Mouse (Mus musculus): ENCODE data around the gene Galnt10.
A peak's percentile ranks its signal among the peaks of the same experiment; 100 is the strongest.

Galnt10 gene

DNA sequence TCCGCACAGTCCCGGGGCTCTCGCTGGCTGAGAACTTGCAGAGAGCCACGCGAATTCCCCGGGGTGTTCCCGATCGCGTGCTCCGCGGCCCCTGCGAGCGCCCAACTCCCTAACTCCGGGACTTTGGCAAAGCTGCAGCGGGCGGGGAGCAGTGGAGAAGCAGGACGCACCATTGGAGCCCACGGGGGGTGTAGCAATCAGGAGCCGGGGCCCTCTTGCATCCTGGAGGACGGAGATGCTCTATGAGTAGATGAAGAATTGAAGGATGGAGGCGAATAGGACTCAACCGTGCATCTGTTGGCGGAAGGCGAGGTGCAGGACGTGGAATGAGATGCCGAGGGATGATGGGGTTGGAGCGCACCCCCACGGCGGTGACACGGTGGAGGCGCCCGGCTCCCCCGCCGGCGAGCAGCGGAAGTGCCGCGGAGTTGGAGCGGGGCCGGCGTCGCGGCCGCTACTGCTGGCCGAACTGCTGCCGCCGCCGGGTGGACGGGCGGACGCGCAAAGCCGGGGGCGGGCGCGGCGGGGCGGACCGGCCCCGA, at the start of gene Galnt10:
Galnt10 (plus strand) TSS at position 425 of the 542 bp plus-strand sequence.
- peak; percentile 92 for DNase-seq

- DNase-seq = no peak
Observed at GRCm38 (mm10) chr11:57595899-57596298, 49.3 kb upstream of the Galnt10 start.

GRCm38 (mm10) chr11:57598161-57598560, 47.1 kb upstream of the Galnt10 start:
- DNase-seq = peak; percentile 64

DNA sequence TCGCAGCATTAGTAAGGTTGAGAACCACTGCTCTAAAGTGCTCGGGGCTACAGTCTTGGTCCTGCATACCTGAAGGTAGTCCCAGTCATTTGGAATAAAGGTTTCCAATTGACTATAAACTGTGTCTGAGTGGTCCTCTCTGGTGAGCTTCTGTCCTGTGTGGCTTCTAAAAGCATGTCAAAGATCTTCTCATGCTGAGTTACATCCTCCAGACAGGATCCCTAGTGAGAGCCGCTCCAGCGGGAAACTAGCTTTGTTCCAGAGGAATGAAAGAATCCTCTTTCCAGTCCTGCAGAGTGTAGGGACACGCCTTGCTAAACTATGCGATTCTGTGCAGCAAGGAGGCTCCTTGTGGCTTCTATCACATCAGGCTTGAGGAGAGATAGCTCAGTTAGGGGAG, 45.9 kb upstream of the Galnt10 start:
- no peak for DNase-seq

- DNase-seq = no peak
Observed at GRCm38 (mm10) chr11:57600113-57600512, 45.1 kb upstream of the Galnt10 start.

DNA sequence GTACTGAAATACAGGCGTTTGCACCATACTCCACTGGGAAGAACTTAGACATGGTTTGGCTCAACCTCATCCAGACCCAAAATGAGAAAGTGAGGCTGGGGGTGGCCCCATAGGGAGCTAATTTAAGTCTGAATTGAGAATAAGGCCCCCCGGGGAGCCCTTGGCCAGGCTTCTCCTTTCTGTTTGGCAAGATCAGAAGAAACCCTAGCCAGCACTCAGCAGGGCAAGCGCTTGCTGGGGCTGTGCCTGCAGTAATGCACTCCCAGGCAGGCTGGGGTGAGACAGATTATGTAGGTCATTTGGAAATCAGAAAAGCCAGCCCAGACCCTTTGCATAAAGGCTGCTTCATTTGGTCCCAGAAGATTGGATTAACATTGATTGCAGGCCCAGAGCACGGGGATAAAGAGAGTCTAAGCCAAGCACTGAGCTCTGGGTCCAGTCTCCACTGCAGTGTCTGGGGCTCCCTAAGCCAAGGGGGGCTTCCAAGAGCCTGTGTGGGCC, 44.6 kb upstream of the Galnt10 start:
- peak; percentile 13 for DNase-seq

DNA sequence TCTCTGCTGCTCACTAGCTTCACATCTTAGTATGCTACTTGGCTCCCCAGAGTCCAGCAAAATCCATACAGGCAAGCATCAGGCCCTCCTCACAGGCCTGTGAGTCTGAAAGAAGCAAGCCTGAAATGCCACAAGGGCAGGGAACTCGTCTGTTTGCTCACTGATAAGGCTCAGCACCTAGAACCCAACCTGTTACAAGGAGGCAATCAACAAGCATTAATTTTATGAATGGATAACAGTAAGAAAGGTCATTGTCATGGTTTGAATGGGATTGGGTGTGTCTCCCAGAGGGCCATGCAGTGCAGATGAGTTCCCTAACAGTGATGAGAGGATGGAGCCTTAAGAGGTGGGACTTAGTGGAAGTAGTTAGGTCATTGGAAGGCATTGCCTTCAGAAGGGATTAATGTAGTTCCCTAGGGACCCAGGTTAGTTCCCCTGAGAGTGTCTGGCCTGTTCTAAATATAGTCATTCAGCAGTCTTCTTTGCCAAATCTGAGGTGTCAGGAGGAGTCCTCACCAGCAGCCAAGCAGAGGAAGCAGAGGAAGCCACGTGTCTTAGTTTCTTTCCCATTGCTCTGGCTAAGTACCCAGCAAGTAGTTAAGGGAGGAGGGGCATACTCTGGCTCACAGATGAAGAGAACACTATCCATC, 43.3 kb upstream of the Galnt10 start:
- DNase-seq = no peak

DNA sequence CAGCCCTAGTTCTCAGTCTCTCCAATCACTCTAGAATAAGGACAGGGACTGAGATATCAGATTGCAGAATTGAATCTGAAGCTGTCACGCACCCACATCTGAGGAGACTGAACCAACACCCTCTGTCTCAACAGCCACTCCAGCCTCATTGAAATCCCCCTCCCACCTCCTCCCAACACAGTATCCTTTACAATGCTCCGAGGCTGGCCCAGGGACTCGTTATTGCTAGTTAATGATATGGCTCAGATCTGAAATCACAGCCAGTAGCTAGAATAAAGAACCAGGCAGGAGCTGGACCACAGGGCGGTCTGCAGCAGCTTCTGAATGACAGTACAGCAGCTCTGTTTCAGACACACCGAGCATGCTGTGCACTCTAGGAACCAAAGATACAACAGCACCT, 40.2 kb upstream of the Galnt10 start:
- no peak for DNase-seq

GRCm38 (mm10) chr11:57605660-57606059, 39.6 kb upstream of the Galnt10 start:
- no peak for DNase-seq

DNA sequence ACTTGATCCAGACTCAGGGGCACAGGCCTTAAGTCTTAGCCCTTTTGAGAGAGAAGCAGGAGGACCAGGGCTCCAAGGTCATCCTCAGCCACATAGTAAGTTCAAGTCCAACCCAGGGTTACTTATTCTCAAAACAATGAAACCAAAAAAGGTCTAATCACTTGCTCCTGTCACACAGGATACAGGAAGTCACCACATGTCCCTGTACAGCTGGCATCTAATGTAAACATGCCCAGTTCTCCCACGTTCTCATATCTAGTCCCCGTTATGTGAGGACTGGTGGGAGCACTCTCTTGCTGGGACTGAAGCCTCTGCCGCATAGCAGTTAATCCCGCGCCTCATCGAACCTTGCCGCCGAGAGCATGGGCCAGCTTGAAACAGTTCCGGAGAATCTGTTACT, 30.7 kb upstream of the Galnt10 start:
- no peak for DNase-seq

- peak; percentile 43 for DNase-seq
Observed at GRCm38 (mm10) chr11:57615286-57615685, 30.0 kb upstream of the Galnt10 start.

DNA sequence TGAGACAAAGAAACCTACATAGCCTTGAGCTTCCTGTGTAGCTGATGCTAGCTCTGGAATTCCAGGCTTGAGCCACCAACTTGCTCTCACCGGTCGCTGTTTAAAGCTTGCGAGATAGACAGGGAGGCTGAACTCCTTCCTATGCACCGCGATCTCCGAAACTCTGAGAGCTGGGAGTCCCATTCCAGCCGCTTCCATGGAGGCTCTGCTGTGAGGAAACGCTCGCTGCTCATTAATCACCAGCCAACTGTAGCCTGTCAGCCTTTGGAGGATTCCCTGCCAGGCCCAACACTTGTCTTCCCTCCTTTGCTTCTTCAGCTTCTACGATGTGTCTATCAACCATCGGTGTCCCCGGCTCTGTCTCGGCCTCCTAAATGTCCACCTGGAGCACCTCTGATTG, 29.4 kb upstream of the Galnt10 start:
- peak; percentile 25 for DNase-seq

DNA sequence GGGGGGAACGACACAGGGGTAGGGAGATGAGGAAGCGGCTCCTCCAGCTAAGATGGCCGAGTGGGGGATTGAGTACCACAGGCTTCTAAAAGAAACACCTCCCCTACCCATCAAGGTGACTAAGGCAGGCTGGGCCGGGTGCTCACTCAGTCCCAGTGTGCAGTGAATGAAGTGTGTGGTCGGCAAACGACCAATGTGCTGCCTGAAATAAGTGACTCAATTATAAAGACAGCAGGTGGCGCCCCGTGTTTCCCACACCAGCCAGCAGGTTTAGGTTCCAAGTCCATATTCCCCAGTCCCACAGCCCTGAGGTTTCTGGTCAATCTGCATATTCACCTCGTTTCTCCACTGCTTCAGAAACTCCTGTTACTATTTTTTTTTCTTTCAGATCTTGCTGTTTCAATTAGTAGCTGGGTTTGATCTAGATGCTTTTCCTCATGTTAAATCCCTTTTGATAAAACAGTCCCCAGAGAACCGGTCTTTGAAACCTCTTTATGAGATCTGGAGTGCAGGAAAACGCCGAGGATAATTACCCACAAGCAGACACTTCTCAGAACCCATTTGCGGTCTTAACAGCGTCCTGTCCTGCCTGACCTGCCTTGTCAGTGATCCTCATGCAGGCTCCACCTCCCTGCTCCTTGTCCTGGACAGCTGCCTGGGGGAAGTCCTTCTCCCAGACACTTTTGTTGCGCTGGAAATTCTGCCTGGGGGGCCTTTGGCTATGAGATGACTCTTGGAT, 27.5 kb upstream of the Galnt10 start:
- DNase-seq = peak; percentile 55

DNA sequence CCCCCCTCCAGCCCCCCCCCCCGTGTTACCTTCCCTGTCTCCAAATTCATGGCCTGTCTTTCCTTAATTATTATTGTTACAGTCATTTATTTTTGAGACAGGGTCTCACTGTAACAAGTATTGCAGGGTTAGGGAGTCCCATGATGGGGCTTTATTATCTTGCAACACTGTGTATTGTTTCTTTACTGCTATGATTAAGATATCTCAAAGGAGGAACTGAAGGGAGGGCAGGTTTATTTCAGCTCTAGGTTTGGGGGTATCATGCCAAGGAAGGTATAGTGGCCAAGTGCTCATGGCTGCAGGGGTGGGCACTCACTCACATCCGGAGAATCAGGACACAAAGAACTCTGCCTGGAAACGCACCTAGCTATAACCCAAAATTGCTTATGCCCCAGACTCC, 23.8 kb upstream of the Galnt10 start:
- no peak for DNase-seq

- no peak for DNase-seq
Observed at GRCm38 (mm10) chr11:57621876-57622275, 23.4 kb upstream of the Galnt10 start.

- DNase-seq = no peak
Observed at GRCm38 (mm10) chr11:57624490-57624893, 20.8 kb upstream of the Galnt10 start.

GRCm38 (mm10) chr11:57625465-57625864, 19.8 kb upstream of the Galnt10 start:
- DNase-seq = no peak

- DNase-seq = peak; percentile 79
Observed at GRCm38 (mm10) chr11:57627086-57627735, 18.0 kb upstream of the Galnt10 start.

GRCm38 (mm10) chr11:57631805-57632485, 13.3 kb upstream of the Galnt10 start:
- no peak for DNase-seq

DNA sequence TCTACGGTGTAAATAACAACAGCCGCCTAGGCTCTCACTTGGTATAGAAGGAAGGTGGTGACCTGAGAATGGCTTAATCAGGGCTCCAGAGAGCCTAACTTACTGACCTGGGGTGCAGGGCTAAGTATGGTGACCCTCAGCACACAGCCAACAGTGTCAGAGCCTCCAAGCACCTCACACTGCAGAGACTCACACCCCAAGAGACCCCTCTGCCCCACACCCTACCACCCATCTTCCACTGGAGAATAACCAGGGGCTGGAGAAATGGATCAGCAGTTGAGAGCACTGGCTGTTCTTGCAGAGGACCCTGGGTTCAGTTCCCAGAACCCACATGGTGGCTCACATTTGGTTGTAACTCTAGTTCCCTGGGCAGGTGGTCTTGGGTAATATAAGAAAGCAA, 12.2 kb upstream of the Galnt10 start:
- no peak for DNase-seq

DNA sequence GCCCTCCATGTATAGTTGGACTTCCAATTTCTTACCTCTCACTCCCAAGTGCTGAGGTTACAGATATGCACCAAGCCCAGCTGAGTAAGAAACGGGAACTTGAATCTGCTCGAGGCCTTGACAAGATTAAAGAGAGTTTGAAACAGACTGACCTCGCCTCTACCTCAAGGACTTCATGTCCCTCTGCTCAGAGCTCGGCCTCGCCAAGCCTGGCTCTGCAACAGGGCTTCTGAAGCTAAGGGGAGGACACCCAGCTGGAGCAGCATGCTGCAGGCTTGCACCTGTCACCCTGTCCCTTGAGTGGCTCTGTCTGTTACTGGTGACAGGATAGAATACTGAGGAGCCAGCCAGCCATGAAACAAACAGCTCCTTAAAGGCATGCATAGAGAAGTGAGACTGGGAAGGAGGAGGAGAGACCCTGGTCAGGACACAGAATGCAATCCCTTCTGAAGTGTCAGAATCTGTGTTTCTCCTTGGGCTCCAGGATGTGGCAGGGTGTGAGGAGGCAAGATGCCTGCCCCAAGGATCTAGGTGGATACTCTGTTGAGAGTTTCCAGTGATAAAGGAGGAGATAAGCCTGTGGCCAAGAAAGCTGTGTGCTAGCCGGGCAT, 11.2 kb upstream of the Galnt10 start:
- no peak for DNase-seq

DNA sequence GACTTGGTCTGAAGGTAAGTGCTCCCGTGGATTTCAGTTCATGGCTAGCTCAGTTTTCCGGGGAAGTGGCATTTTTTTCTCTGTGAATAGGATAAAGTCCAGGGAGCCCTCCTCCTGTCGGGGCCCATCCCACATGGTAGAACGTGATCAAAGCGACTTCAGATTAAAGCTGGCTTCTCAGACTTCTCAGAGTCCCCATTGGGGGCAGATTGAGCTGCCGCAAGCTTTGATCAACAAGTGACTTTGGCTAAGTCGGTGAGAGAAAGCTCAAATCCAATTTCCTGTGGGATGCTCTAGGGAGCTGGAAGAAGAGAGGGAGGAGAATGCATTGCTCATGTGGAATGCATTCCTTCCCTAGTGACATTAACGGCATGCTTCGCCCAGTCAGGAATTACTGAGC, 10.1 kb upstream of the Galnt10 start:
- DNase-seq = no peak

GRCm38 (mm10) chr11:57643691-57644090, 1.6 kb upstream of the Galnt10 start:
- no peak for DNase-seq
